Mouse (Mus musculus): Measurements from ENCODE around the gene Zfp292.

- TF ChIP-seq CTCF (IDR thresholded peaks at IDR 0.05; ENCODE audit: low read depth) (no peak), EP300 (IDR thresholded peaks at IDR 0.05; ENCODE audit: low read depth) (no peak)
Measured at GRCm38 (mm10) chr4:34819904-34820303, 62.9 kb downstream of the Zfp292 start.

Data from liver, embryonic 14.5 days (tissue).